Mouse (Mus musculus): Measurements from ENCODE around the gene Adad2. TPM values are rescaled to one million over a fixed set of nuclear protein-coding genes. Genes with fewer than 3 reads are reported as not detected.

Gene Adad2
- polyA plus RNA-seq, 1 experiment from 2014 or later = not detected

- Histone ChIP-seq H3K27me3 (ENCODE audit: control insufficient read depth, insufficient read depth, low read depth, low read length) (no peaks in the 10 kb centered on the region; the same call in 1 of the 2 replicates), H3K4me3 (ENCODE audit: low read depth, low read length) (no peak overlapping the region), H3K4me1 (ENCODE audit: control insufficient read depth, low read depth, low read length) (no peaks in the 10 kb centered on the region), H3K9ac (ENCODE audit: low read depth, low read length) (no peak overlapping the region), H3K9me3 (replicated peaks; ENCODE audit: control insufficient read depth, low read length) (no peaks in the 10 kb centered on the region), H3K36me3 (ENCODE audit: control insufficient read depth, insufficient read depth) (no peaks in the 10 kb centered on the region), H3K27ac (ENCODE audit: low read length) (no peak overlapping the region), H3K4me2 (ENCODE audit: low read depth, low read length) (no peak overlapping the region)
- WGBS (ENCODE audit: insufficient replicate concordance) = 52% methylated on average over 6 of the region's 6 CpGs
- no peak for ATAC-seq (ENCODE audit: low read depth)
Observed at GRCm38 (mm10) chr8:119661892-119662291, 49.3 kb downstream of the Adad2 start.

GRCm38 (mm10) chr8:119663440-119663839 lies 50.9 kb downstream of the Adad2 start:
- Histone ChIP-seq H3K36me3 (ENCODE audit: control insufficient read depth, insufficient read depth) (no peaks in the 10 kb centered on the region), H3K27ac (ENCODE audit: low read length) (no peak overlapping the region), H3K27me3 (ENCODE audit: control insufficient read depth, insufficient read depth, low read depth, low read length) (no peaks in the 10 kb centered on the region; the same call in 1 of the 2 replicates), H3K4me3 (ENCODE audit: low read depth, low read length) (no peak overlapping the region), H3K9ac (ENCODE audit: low read depth, low read length) (no peak overlapping the region), H3K4me2 (ENCODE audit: low read depth, low read length) (no peak overlapping the region), H3K9me3 (replicated peaks; ENCODE audit: control insufficient read depth, low read length) (no peaks in the 10 kb centered on the region), H3K4me1 (ENCODE audit: control insufficient read depth, low read depth, low read length) (no peaks in the 10 kb centered on the region)
- no peak for ATAC-seq (ENCODE audit: low read depth)
- WGBS (ENCODE audit: insufficient replicate concordance) = 67% methylated on average over 11 of the region's 11 CpGs

DNA sequence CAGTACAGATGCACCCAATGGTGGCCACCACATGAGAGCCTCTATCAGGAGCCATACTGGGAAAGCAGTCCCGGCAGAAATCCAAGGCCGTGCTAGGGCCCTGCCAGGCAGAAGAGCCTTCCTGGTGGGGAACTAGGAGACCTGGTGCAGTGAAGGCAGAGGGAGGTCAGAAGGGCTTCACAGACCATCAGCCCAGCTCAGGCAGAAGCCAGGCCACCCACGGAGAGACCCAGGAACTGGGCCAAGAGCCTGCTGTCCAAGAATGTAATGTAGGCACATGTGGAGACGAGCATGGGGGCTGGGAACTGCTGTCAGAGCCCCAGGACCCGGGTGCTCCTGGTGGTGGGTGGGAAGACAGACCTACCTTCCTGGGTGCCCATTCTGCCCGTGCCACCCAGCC lies 52.7 kb downstream of the Adad2 start:
- no peak for ATAC-seq (ENCODE audit: low read depth)
- Histone ChIP-seq H3K4me2 (ENCODE audit: low read depth, low read length) (no peak overlapping the region), H3K9me3 (replicated peaks; ENCODE audit: control insufficient read depth, low read length) (no peaks in the 10 kb centered on the region), H3K27ac (ENCODE audit: low read length) (no peak overlapping the region), H3K4me1 (ENCODE audit: control insufficient read depth, low read depth, low read length) (no peaks in the 10 kb centered on the region), H3K27me3 (ENCODE audit: control insufficient read depth, insufficient read depth, low read depth, low read length) (no peaks in the 10 kb centered on the region; the same call in 1 of the 2 replicates), H3K36me3 (ENCODE audit: control insufficient read depth, insufficient read depth) (no peaks in the 10 kb centered on the region), H3K4me3 (ENCODE audit: low read depth, low read length) (no peak overlapping the region), H3K9ac (ENCODE audit: low read depth, low read length) (no peak overlapping the region)
- WGBS (ENCODE audit: insufficient replicate concordance) = 51% methylated on average over 6 of the region's 6 CpGs

Other genes with a start within 250 kb of the Adad2 start
- gene Mlycd, start 217.9 kb upstream of the Adad2 start, polyA plus RNA-seq (2015; fragmentation: Nextera tagmentation; extraction: Ambion mirVana) = 10.0 and 12.1 TPM in 2 replicates
- gene Osgin1, start 178.6 kb upstream of the Adad2 start, polyA plus RNA-seq (2015; fragmentation: Nextera tagmentation; extraction: Ambion mirVana) = 47.3 and 57.9 TPM in 2 replicates
- gene Necab2, start 166.0 kb upstream of the Adad2 start, polyA plus RNA-seq (2015; fragmentation: Nextera tagmentation; extraction: Ambion mirVana) = 0.04 TPM in 1 of 2 replicates, not detected in the other
- gene Slc38a8, start 111.0 kb upstream of the Adad2 start, polyA plus RNA-seq (2015; fragmentation: Nextera tagmentation; extraction: Ambion mirVana) = not detected in 2 replicates
- gene Mbtps1, start 54.0 kb upstream of the Adad2 start, polyA plus RNA-seq (2015; fragmentation: Nextera tagmentation; extraction: Ambion mirVana) = 27.6 and 29.6 TPM in 2 replicates
- 16.6 and 16.9 TPM in 2 replicates for gene Hsdl1, start 37.6 kb upstream of the Adad2 start, polyA plus RNA-seq (2015; fragmentation: Nextera tagmentation; extraction: Ambion mirVana)
- gene Dnaaf1, start 37.5 kb upstream of the Adad2 start, polyA plus RNA-seq (2015; fragmentation: Nextera tagmentation; extraction: Ambion mirVana) = 0.06 and 0.08 TPM in 2 replicates
- 5.3 and 5.5 TPM in 2 replicates for gene Taf1c, start 7.5 kb upstream of the Adad2 start, polyA plus RNA-seq (2015; fragmentation: Nextera tagmentation; extraction: Ambion mirVana)
- not detected in 2 replicates for gene Kcng4, start 22.9 kb downstream of the Adad2 start, polyA plus RNA-seq (2015; fragmentation: Nextera tagmentation; extraction: Ambion mirVana)
- 2.3 and 2.7 TPM in 2 replicates for gene Wfdc1, start 53.6 kb downstream of the Adad2 start, polyA plus RNA-seq (2015; fragmentation: Nextera tagmentation; extraction: Ambion mirVana)
- gene Atp2c2, start 87.3 kb downstream of the Adad2 start, polyA plus RNA-seq (2015; fragmentation: Nextera tagmentation; extraction: Ambion mirVana) = 0.19 and 0.27 TPM in 2 replicates
- 4.1 and 4.7 TPM in 2 replicates for gene Tldc1, start 165.7 kb downstream of the Adad2 start, polyA plus RNA-seq (2015; fragmentation: Nextera tagmentation; extraction: Ambion mirVana)
- 29.9 and 38.1 TPM in 2 replicates for gene Cotl1, start 227.8 kb downstream of the Adad2 start, polyA plus RNA-seq (2015; fragmentation: Nextera tagmentation; extraction: Ambion mirVana)
- gene Klhl36, start 249.5 kb downstream of the Adad2 start, polyA plus RNA-seq (2015; fragmentation: Nextera tagmentation; extraction: Ambion mirVana) = 4.3 and 4.4 TPM in 2 replicates